Mouse (Mus musculus) stomach, embryonic 16.5 days (tissue): Measurements from ENCODE around the gene H3f3b. TPM values are rescaled to one million over a fixed set of nuclear protein-coding genes. Genes with fewer than 3 reads are reported as not detected.
"Not testable (repeated sequence)": the region's sequence is repeated elsewhere in the genome, so short reads cannot be mapped to it uniquely, and the experiment has no call there.

Experiments used
- ATAC-seq: fragments of 200-750 bp; cut with Nextera tagmentation; 2 replicates; pipeline ENCODE4 v1.8.0; 2017; ENCODE audit warnings: moderate number of reproducible peaks, moderate TSS enrichment; ENCODE audit not compliant: insufficient read depth, low FRiP score
- H3K27ac ChIP-seq: fragments of 300-500 bp; sonication (generic); 2 replicates; pipeline ENCODE4 v1.5.1; 2014; ENCODE audit warnings: low read length
- H3K27me3 ChIP-seq: fragments of 300-500 bp; sonication (generic); 2 replicates; pipeline ENCODE4 v1.6.1; 2014; ENCODE audit warnings: low read length, control low read depth, mixed read lengths; ENCODE audit not compliant: control insufficient read depth, insufficient read depth
- H3K36me3 ChIP-seq: fragments of 300-500 bp; sonication (generic); 2 replicates; pipeline ENCODE4 v1.6.1; 2014; ENCODE audit warnings: low read length; ENCODE audit not compliant: control insufficient read depth, insufficient read depth
- H3K4me1 ChIP-seq: fragments of 300-500 bp; sonication (generic); 2 replicates; pipeline ENCODE4 v1.6.1; 2014; ENCODE audit warnings: low read length, control low read depth, mixed read lengths; ENCODE audit not compliant: control insufficient read depth, insufficient read depth
- H3K4me2 ChIP-seq: fragments of 300-500 bp; sonication (generic); 2 replicates; pipeline ENCODE4 v1.6.1; 2014; ENCODE audit warnings: low read depth, low read length, mixed read lengths
- H3K4me3 ChIP-seq: fragments of 300-500 bp; sonication (generic); replicated peaks from 2 replicates; pipeline ENCODE4 v1.5.1; 2014; ENCODE audit warnings: mild to moderate bottlenecking, low read length
- H3K9ac ChIP-seq: fragments of 300-500 bp; sonication (generic); 2 replicates; pipeline ENCODE4 v1.6.1; 2014; ENCODE audit warnings: low read length
- H3K9me3 ChIP-seq: fragments of 300-500 bp; sonication (generic); replicated peaks from 2 replicates; pipeline ENCODE4 v1.6.1; 2016; ENCODE audit warnings: low read length, control low read depth; ENCODE audit not compliant: control insufficient read depth
- WGBS: fragments of 180-500 bp; shearing (Covaris S2); extraction: QIAGEN DNeasy Blood & Tissue Kit; methylation state at CpG from one replicate; pipeline ENCODE4 v1.1.7; 2014; 5-methylcytosine and 5-hydroxymethylcytosine counted together
- polyA plus RNA-seq: library from polyadenylated mRNA; unstranded; fragments of >200 nt; fragmentation: Nextera tagmentation; extraction: Ambion mirVana; gene quantifications from 2 replicates; pipeline ENCODE4 v1.2.1, GENCODE M21; 2015

H3f3b gene
- polyA plus RNA-seq, 1 experiment from 2014 or later: 1,592 TPM

DNA sequence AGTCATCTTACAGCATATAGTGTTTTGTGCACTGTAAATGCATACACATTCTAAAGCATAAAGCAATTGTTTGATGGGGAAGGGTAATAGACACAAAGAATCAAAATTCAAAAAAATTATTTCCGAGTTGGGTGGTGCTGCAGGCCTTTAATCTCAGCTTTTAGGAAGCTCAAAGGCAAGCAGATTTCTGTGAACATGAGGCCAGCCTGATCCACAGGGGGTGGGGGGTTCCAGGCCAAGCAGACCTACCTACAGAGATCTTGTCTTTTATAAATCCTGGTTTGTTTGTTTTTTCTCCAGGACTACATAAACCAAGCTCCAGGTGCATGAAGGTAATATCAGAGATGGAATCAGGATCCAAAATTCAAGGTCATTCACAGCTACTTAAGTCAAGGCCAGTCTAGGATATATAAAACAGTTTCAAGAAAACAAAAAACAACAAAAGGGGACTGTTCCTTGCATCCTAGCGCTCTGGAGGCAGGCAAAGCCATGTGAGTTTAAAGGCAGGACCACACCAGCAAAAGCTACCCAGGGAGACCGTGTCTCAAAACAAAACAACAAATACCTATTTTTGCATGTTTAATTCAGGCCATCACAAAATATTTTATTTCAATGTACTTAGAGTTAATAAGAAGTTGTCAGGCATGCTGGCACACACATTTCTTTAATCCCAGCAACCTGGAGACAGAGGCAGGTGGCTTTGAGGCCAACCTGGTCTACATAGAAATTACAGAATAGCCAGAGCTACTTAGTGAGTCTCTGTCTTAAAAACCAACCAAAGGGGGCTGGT lies 2.5 kb downstream of the H3f3b start:
- H3K27ac ChIP-seq: no peak overlapping the region

DNA sequence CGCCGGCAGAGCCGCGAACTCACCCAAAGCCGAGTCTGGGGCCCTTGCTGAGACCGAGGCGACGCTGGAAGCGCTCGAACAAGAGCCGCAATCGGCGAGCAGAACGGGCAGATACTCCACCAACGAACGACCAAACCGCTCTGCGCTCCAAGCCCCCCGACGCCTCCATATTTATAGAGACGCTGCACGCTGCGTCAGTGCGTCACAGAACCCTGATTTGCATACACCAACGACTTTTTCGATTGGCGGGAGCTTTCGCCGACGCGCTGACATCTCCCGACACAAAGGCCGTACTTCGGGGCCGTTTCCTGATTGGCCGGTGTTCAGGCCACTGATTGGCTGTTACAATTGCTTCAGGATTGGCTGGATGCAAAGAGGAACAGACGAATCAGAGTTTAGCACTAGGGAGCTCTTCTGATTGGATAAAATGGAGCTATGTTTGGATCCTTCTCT lies 3.4 kb downstream of the H3f3b start:
- Histone ChIP-seq H3K4me3 (peak overlapping the region; percentile 89), H3K9ac (peak overlapping the region; percentile 100), H3K4me1 (peaks cover 2% of the 10 kb centered on the region; the same call in 1 of the 2 replicates), H3K9me3 (no peaks in the 10 kb centered on the region), H3K4me2 (no peak overlapping the region), H3K27me3 (no peaks in the 10 kb centered on the region), H3K36me3 (no peaks in the 10 kb centered on the region; the same call in 1 of the 2 replicates), H3K27ac (peak overlapping the region; percentile 100)
- ATAC-seq: peak; percentile 97
- under 1% methylated on average over 37 of the region's 37 CpGs for WGBS

More for the DNA sequence above, 2.5 kb downstream of the H3f3b start:
- H3K36me3 ChIP-seq: no peaks in the 10 kb centered on the region; the same call in 1 of the 2 replicates
- no peak overlapping the region for H3K4me2 ChIP-seq
- H3K4me3 ChIP-seq: no peak overlapping the region
- 91% methylated on average over 3 of the region's 3 CpGs for WGBS
- H3K27me3 ChIP-seq: no peaks in the 10 kb centered on the region
- peaks cover 6% of the 10 kb centered on the region; the same call in 1 of the 2 replicates for H3K4me1 ChIP-seq
- H3K9ac ChIP-seq: no peak overlapping the region
- no peak for ATAC-seq
- H3K9me3 ChIP-seq: no peaks in the 10 kb centered on the region

DNA sequence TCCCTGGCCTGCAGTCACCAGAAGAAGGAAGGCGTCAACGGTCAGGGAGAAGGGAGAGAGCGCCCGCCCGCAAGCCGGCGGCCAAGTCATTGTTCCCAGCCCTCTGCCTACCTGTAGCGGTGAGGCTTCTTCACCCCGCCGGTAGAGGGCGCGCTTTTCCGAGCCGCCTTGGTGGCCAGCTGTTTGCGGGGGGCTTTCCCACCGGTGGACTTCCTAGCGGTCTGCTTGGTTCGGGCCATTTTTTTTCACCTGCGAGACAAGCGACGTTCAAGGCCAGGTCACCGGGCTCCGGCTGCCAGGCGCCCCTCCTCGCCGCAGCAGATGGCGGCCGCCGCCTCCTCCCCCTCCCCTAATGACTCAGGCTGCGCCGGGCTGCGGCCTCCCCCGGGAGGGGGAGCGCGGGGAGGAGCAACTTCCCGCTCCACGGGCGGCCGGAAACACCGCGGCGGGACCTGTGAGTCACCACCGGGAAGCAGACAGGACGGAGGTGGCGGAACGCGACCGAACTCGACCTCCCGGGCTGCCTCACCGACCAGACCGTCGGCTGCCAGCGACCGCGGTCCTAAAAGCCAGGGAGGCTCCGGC lies 3.9 kb downstream of the H3f3b start:
- WGBS: under 1% methylated on average over 55 of the region's 57 CpGs
- no peaks in the 10 kb centered on the region for H3K9me3 ChIP-seq
- H3K36me3 ChIP-seq: no peaks in the 10 kb centered on the region; the same call in 1 of the 2 replicates
- ATAC-seq: peak; percentile 75
- H3K9ac ChIP-seq: peak overlapping the region; percentile 100
- peaks cover 2% of the 10 kb centered on the region; the same call in 1 of the 2 replicates for H3K4me1 ChIP-seq
- peak overlapping the region; percentile 56; the same call in 1 of the 2 replicates for H3K4me2 ChIP-seq
- peak overlapping the region; percentile 89 for H3K4me3 ChIP-seq
- no peaks in the 10 kb centered on the region for H3K27me3 ChIP-seq
- H3K27ac ChIP-seq: peak overlapping the region; percentile 100

DNA sequence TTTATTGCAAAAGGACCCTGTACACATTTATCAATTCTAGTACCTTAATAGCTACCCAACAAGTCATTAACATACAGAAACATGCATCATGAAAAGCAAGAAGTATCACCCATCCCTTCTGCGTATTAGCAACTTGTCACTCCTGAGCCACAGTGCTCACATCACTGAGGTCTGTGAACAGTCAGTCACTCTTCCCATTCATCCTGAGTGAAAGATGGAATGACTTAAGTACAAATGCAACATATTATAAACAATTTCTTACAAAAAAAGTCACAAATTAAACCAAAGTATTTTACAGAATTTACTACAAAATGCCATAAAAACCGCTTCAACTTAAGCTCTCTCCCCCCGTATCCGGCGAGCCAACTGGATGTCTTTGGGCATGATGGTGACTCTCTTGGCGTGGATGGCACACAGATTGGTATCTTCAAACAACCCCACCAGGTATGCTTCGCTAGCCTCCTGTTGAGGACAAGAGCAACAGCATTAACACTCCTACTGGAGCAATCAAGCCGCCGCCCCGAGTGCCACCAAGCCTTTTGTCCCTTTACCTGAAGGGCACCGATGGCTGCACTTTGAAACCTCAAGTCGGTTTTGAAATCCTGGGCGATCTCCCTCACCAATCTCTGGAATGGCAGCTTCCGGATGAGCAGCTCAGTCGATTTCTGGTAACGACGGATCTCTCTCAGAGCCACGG lies 4.5 kb downstream of the H3f3b start:
- H3K4me3 ChIP-seq: peak overlapping the region; percentile 89
- H3K27me3 ChIP-seq, H3K9me3 ChIP-seq, H3K4me1 ChIP-seq, ATAC-seq, H3K36me3 ChIP-seq: not testable (repeated sequence)
- 2% methylated on average over 18 of the region's 18 CpGs for WGBS
- peak overlapping the region; percentile 100 for H3K27ac ChIP-seq
- H3K9ac ChIP-seq: peak overlapping the region; percentile 100
- H3K4me2 ChIP-seq: peak overlapping the region; percentile 56

DNA sequence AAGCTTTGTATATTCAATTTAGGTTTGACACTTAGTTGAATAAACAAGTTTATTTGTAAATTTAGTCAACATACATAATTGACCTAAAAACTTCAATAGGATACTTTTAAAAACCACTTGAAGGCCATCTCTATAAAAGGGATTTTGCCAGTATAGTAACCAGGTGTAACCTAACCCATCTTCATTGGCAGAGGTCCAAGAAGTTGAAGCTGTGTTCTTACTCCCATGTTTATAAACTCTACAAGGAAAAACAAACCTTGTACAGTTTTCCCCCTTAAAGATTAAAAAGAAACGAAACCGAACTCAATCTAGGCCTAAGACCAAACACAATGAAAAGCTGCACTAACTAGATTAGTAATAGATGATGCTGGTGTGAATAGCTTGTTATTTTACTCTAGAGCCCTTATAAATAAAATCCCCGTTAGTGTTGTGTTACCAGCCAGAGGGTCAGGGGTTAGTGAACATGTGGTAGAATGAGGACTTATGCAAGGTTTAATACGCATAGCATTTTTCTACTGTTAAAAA lies 5.4 kb downstream of the H3f3b start:
- Histone ChIP-seq H3K9me3 (no peaks in the 10 kb centered on the region), H3K4me2 (peak overlapping the region; percentile 51), H3K27me3 (no peaks in the 10 kb centered on the region), H3K9ac (no peak overlapping the region), H3K4me3 (peak overlapping the region; percentile 31), H3K27ac (no peak overlapping the region), H3K4me1 (peaks cover 2% of the 10 kb centered on the region; the same call in 1 of the 2 replicates), H3K36me3 (no peaks in the 10 kb centered on the region; the same call in 1 of the 2 replicates)
- no peak for ATAC-seq
- WGBS: 30% methylated on average over 4 of the region's 4 CpGs

DNA sequence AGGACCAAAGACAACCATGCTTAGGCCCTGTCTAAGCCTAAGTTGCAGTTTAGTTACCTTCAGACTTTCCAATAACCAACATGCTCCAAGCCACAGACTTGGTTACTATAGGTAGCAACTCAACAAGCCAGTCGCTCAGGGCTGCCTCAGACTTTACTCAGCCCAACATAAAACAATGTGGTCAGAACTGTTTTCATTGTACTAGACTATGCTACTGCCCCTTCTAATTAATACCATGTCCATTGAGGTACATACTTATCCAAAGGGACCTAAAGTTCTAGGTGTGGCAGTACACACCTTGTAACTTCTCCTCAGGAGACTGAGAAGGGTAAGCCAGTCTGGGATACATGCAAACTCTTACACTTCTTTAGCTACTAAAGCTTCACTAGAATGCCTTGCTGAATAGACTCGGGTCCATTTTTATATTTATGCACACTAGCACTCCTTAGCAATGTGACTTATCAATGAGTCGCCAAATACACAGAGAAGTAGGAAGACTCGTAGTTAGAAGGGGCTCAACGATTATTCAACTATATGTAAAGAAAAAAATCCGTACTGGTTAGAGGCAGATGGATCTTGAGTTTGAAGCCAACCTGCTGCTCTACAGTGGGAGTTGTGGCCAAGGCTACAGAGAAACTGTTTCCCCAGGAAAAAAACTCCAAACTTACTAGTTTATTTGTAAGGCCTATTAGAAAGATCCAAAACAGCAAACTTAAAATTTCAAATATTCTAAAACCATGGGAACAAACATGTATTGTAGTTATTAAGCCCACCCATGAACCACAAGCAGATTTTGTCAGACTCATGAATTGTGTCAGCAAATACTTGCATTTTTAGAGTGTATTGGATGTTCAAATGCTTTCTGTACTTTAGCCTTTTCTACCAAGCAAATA lies 6.2 kb downstream of the H3f3b start:
- Histone ChIP-seq H3K4me2 (no peak overlapping the region), H3K36me3 (no peaks in the 10 kb centered on the region; the same call in 1 of the 2 replicates), H3K4me1 (peaks cover 2% of the 10 kb centered on the region; the same call in 1 of the 2 replicates), H3K9ac (no peak overlapping the region), H3K4me3 (peak overlapping the region; percentile 0; the same call in 1 of the 2 replicates), H3K27me3 (no peaks in the 10 kb centered on the region), H3K27ac (no peak overlapping the region), H3K9me3 (no peaks in the 10 kb centered on the region)
- 65% methylated on average over 6 of the region's 6 CpGs for WGBS
- no peak for ATAC-seq

DNA sequence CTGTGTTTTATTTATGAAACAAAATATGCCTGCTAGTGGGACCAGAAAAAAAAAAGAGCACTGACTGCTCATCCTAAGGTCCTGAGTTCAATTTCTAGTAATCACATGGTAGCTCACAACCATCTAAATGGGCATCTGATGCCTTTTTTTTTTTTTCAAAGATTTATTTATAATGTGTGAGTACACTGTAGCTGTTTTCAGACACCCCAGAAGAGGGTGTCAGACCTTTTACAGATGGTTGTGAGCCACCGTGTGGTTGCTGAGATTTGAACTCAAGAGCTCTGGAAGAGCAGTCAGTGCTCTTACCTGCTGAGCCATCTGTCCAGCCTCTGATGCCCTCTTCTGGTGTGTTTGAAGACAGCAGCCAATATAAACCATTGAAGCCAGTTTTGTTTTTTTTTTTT lies 7.2 kb downstream of the H3f3b start:
- Histone ChIP-seq H3K27ac (no peak overlapping the region), H3K4me1 (peaks cover 2% of the 10 kb centered on the region; the same call in 1 of the 2 replicates), H3K27me3 (no peaks in the 10 kb centered on the region), H3K9ac (no peak overlapping the region), H3K4me3 (no peak overlapping the region), H3K9me3 (no peaks in the 10 kb centered on the region), H3K36me3 (no peaks in the 10 kb centered on the region; the same call in 1 of the 2 replicates), H3K4me2 (no peak overlapping the region)
- no peak for ATAC-seq
- WGBS: 35% methylated on average over 1 of the region's 1 CpGs

DNA sequence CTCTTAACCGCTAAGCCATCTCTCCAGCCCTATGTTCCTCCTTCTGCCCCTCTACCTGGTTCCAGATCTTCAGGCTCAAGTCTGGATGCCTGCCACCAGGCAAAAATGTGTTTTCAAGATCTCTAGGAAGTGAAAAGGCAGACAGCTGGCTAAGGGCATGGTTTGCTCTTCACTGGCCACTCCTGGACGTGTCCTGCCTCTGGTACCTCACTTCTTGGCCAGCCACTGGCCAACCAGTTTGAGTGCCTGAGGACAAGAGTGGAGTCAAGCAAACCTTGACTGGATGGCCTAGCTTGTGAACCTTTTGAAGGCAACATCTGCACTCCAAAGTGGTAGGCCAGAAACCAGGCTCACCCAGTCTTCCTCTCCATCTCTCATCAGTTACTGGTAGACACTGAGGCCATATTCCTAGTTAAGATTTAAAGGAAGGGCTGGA lies 7.8 kb downstream of the H3f3b start:
- H3K4me2 ChIP-seq: no peak overlapping the region
- WGBS: 83% methylated on average over 2 of the region's 2 CpGs
- H3K9me3 ChIP-seq: no peaks in the 10 kb centered on the region
- H3K9ac ChIP-seq: no peak overlapping the region
- H3K27me3 ChIP-seq: no peaks in the 10 kb centered on the region
- peak overlapping the region; percentile 15; the same call in 1 of the 2 replicates for H3K27ac ChIP-seq
- ATAC-seq: no peak
- no peak overlapping the region for H3K4me3 ChIP-seq
- H3K4me1 ChIP-seq: peaks cover 2% of the 10 kb centered on the region; the same call in 1 of the 2 replicates
- H3K36me3 ChIP-seq: no peaks in the 10 kb centered on the region; the same call in 1 of the 2 replicates
